Mouse (Mus musculus) embryonic fibroblast, embryonic 13.5 days (primary cell): ENCODE results near the gene Casp12. TPM values are rescaled to one million over a fixed set of nuclear protein-coding genes. Genes with fewer than 3 reads are reported as not detected.
A peak's percentile ranks its signal among the peaks of the same experiment; 100 is the strongest.
"Not testable (repeated sequence)": the region's sequence is repeated elsewhere in the genome, so short reads cannot be mapped to it uniquely, and the experiment has no call there.

Source experiments
- H3K27ac ChIP-seq: 2 replicates; pipeline ENCODE4 v1.5.1; 2012; ENCODE audit warnings: low read length, control low read depth, inconsistent platforms; ENCODE audit not compliant: insufficient read depth
- H3K4me1 ChIP-seq: 2 replicates; pipeline ENCODE4 v1.6.1; 2011; ENCODE audit warnings: low read length; ENCODE audit not compliant: control insufficient read depth, insufficient read depth
- H3K4me3 ChIP-seq: 2 replicates; pipeline ENCODE4 v1.5.1; 2011; ENCODE audit warnings: mild to moderate bottlenecking, control low read depth, low read length; ENCODE audit not compliant: insufficient read depth
- CTCF ChIP-seq: IDR thresholded peaks from 2 replicates; pipeline ENCODE4 v1.5.1; 2011; ENCODE audit warnings: mild to moderate bottlenecking, control low read depth, low read length, moderate library complexity, borderline replicate concordance; ENCODE audit not compliant: insufficient read depth
- POLR2A ChIP-seq: IDR thresholded peaks from 2 replicates; pipeline ENCODE4 v1.6.1; 2011; ENCODE audit warnings: low read depth, mild to moderate bottlenecking, control low read depth, low read length, moderate library complexity
- polyA plus RNA-seq: library from polyadenylated mRNA; stranded (reverse); fragments of >200 nt; gene quantifications from 2 replicates; pipeline ENCODE4 v1.2.4, GENCODE M21; 2011; ENCODE audit warnings: low read depth; ENCODE audit not compliant: missing spikeins, insufficient read length

Gene Casp12
- polyA plus RNA-seq, 1 experiment = 70.7 TPM

DNA sequence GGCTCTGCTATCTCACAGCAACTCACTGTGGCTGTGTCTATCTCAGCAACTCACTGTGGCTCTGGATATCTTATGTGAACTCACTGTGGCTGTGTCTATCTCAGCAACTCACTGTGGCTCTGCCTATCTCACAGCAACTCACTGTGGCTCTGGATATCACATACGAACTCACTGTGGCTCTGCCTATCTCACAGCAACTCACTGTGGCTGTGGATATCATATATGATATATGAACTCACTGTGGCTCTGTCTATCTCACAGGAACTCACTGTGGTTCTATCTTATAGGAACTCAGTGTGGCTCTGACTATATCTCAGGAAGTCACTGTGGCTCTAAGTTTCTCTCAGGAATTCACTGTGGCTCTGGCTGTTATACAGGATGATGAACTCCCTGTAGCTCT is 2.1 kb upstream of the Casp12 start:
- no peak overlapping the region for H3K27ac ChIP-seq
- H3K4me3 ChIP-seq = no peak overlapping the region
- TF ChIP-seq CTCF = no peak
- TF ChIP-seq POLR2A = no peak
- H3K4me1 ChIP-seq = peaks cover 2% of the 10 kb centered on the region

DNA sequence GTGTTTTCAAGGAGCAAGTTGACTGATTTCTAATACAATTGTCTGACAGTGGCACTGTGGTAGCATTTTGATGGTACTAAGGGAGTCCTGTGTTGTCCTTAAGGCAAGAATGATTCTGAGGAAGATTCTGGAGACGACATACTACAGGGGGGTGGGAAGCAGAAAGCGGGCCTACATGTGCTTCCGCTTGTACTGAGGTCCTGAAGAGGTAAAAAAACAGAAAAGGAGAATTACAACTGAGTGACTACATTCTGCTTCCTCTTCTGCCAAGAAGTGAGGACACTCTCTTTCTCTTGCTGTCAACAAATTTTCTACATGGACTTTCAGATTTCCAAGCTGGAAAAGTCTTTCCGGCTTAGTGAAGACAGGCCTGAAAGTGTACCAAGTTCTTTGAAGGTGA is 1.1 kb upstream of the Casp12 start:
- Histone ChIP-seq H3K4me1 (peaks cover 2% of the 10 kb centered on the region), H3K27ac (peak overlapping the region; percentile 57), H3K4me3 (no peak overlapping the region)
- no peak for TF ChIP-seq POLR2A
- TF ChIP-seq CTCF = no peak

GRCm38 (mm10) chr9:5347381-5347780 is 2.2 kb downstream of the Casp12 start:
- Histone ChIP-seq H3K4me3 (no peak overlapping the region), H3K4me1 (peaks cover 2% of the 10 kb centered on the region), H3K27ac (no peak overlapping the region)
- TF ChIP-seq POLR2A (no peak), CTCF (no peak)

DNA sequence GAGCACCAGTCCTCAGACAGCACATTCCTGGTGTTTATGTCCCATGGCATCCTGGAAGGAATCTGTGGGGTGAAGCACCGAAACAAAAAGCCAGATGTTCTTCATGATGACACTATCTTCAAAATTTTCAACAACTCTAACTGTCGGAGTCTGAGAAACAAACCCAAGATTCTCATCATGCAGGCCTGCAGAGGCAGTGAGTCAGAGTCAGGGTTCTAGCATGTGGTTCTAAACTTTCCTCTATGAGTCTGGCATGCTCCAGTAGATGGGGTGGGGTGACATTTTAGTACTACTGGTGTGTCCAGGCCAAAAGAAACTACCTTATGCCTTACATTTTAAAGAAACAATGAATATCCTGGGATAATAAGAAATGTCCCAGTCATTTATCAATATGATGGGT is 8.4 kb downstream of the Casp12 start:
- H3K4me1 ChIP-seq = no peaks in the 10 kb centered on the region
- no peak overlapping the region for H3K4me3 ChIP-seq
- no peak for TF ChIP-seq POLR2A
- no peak for TF ChIP-seq CTCF
- no peak overlapping the region for H3K27ac ChIP-seq

- Histone ChIP-seq H3K4me3 (no peak overlapping the region), H3K4me1 (no peaks in the 10 kb centered on the region), H3K27ac (no peak overlapping the region)
- no peak for TF ChIP-seq CTCF
- no peak for TF ChIP-seq POLR2A
Measured at GRCm38 (mm10) chr9:5356801-5357200, 11.6 kb downstream of the Casp12 start.

GRCm38 (mm10) chr9:5393561-5393960 is 48.3 kb downstream of the Casp12 start:
- H3K4me3 ChIP-seq = no peak overlapping the region
- no peak overlapping the region for H3K27ac ChIP-seq
- no peaks in the 10 kb centered on the region for H3K4me1 ChIP-seq
- no peak for TF ChIP-seq CTCF
- no peak for TF ChIP-seq POLR2A

DNA sequence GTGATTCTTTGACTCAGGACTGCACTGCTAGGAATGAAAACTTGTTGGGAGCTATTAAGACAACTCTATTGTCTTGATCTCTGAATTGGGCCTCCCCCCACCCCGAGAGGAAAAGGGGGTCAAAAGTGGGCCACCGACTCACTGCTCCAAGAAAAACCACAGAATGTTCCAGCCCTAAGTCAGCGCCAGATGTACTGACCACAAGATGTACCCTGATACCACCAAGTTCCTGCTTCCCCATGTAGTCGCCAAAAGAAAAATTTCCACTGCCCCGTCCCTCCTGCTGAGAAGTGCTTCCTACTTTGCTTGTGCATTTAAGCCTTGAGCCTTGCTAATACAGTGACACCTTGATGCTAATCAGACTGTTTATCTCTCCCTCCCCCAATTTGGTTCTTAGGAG is 50.6 kb downstream of the Casp12 start:
- not testable (repeated sequence) for H3K27ac ChIP-seq, H3K4me1 ChIP-seq

DNA sequence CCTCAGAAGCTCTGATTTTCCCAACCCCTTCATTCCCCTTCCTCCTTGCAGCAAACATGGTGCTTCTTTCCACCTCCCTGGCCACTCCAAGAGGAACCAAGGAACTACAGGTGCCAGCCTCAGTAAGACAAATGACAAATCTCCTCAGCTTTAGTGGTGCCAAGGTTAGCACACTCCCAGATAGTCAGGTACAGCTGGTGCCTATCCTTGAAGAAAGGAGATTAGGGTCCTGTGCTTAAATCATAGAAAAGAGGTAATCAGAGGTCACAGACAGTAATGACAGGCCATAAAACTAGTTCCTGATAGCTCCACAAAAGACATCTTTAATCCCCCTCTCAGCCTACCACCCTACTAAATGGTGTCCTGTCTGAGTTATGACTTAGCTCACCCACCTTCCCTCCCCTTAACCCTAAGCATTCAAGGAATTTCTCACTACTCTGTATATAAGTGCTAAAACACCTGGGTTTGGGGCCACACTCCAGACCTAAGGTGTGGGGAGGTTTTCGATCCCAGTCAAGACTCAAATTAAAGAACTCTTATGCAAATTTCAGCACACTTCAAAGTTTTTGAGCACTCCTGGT is 65.8 kb downstream of the Casp12 start:
- no peak for TF ChIP-seq POLR2A

More for the DNA sequence above, 50.6 kb downstream of the Casp12 start:
- not testable (repeated sequence) for H3K4me3 ChIP-seq

DNA sequence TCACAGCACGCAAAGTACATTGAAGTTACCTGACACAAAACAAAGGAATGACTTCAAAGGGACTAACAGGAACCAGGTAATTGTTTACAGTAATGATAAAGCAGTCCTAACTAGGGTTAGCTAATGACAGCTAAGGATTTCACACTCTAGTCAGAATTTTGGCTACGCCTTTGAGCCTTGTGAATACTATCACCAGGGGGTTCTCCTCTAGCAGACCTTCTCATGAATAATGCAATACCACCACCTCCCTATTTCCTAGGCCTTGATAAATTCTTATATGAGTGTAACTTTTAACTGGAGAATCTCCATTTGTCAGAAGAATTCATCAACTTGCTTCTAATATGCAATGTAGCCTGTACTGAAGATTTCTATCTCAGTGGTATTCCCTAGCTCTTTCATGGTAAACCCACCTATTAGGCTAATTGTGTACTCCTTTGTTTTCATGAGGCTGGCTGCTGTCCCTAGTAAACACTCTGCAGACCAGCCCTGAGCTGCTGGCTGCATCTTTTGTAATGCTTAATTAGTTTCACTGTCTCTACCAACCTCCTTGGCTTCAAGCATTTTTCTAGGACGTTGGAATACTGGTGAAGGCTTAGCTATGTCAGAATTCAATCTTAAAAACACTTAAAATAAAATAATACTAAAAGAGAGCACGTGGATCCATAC is 67.3 kb downstream of the Casp12 start:
- no peaks in the 10 kb centered on the region for H3K4me1 ChIP-seq

More for the DNA sequence above, 65.8 kb downstream of the Casp12 start:
- Histone ChIP-seq H3K27ac (no peak overlapping the region), H3K4me1 (no peaks in the 10 kb centered on the region), H3K4me3 (no peak overlapping the region)

DNA sequence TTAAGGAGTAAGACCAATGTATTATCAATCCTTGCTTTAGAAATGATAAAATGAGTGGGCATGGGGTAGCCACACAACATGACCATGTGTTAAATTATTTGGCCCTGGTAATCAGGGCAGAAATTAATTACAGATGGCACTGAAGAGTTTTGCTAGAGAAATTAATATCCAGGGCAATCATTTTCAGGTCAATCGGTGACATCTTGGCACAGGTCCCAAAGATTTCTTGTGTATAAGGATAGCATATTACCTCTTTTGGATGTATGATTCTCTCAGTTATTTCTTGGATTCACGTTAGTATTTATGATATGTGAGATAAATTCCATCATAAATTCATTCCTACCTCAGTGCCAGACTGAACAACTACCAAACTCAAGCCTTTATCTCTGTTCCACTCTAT is 72.6 kb downstream of the Casp12 start:
- Histone ChIP-seq H3K4me1 (no peaks in the 10 kb centered on the region), H3K4me3 (no peak overlapping the region), H3K27ac (no peak overlapping the region)
- TF ChIP-seq POLR2A = no peak
- TF ChIP-seq CTCF = no peak

More for the DNA sequence above, 67.3 kb downstream of the Casp12 start:
- H3K27ac ChIP-seq = no peak overlapping the region
- TF ChIP-seq POLR2A = no peak
- no peak for TF ChIP-seq CTCF
- H3K4me3 ChIP-seq = no peak overlapping the region

Other genes with a start within 250 kb of the Casp12 start
- gene Casp1, start 46.9 kb upstream of the Casp12 start, polyA plus RNA-seq = not detected in 2 replicates
- gene Casp4, start 36.6 kb upstream of the Casp12 start, polyA plus RNA-seq = 7.9 and 11.5 TPM in 2 replicates